Mouse (Mus musculus) limb, embryonic 14.5 days (tissue): ENCODE measurements around the gene Azin2. TPM values are rescaled to one million over a fixed set of nuclear protein-coding genes. Genes with fewer than 3 reads are reported as not detected.

Experiments used
- ATAC-seq: fragments of 200-750 bp; cut with Nextera tagmentation; 2 replicates; pipeline ENCODE4 v1.8.0; 2017; ENCODE audit warnings: low read depth, moderate number of reproducible peaks, moderate TSS enrichment; ENCODE audit not compliant: low FRiP score
- DNase-seq: peaks from one replicate; pipeline ENCODE4 v3.0.0-alpha.2; 2015; ENCODE audit warnings: low spot score
- H3K27ac ChIP-seq: fragments of 300-500 bp; sonication (generic); replicated peaks from 2 replicates; pipeline ENCODE4 v1.5.1; 2014; ENCODE audit warnings: low read depth, mild to moderate bottlenecking, low read length, moderate library complexity, mixed read lengths
- H3K27me3 ChIP-seq: fragments of 300-500 bp; sonication (generic); 2 replicates; pipeline ENCODE4 v1.6.1; 2014; ENCODE audit warnings: low read length, mixed read lengths; ENCODE audit not compliant: control insufficient read depth, insufficient read depth
- H3K36me3 ChIP-seq: fragments of 300-500 bp; sonication (generic); 2 replicates; pipeline ENCODE4 v1.6.1; 2014; ENCODE audit warnings: mild to moderate bottlenecking, low read length, moderate library complexity, mixed read lengths; ENCODE audit not compliant: control insufficient read depth, insufficient read depth
- H3K4me1 ChIP-seq: fragments of 300-500 bp; sonication (generic); 2 replicates; pipeline ENCODE4 v1.6.1; 2014; ENCODE audit warnings: antibody characterized with exemption, low read length, mixed read lengths; ENCODE audit not compliant: control insufficient read depth, insufficient read depth
- H3K4me2 ChIP-seq: fragments of 300-500 bp; sonication (generic); replicated peaks from 2 replicates; pipeline ENCODE4 v1.6.1; 2014; ENCODE audit warnings: low read depth, mild to moderate bottlenecking, low read length, moderate library complexity; ENCODE audit not compliant: severe bottlenecking
- H3K4me3 ChIP-seq: fragments of 300-500 bp; sonication (generic); replicated peaks from 2 replicates; pipeline ENCODE4 v1.5.1; 2014; ENCODE audit warnings: low read length
- H3K9ac ChIP-seq: fragments of 300-500 bp; sonication (generic); 2 replicates; pipeline ENCODE4 v1.6.1; 2014; ENCODE audit warnings: mild to moderate bottlenecking, low read depth, low read length, moderate library complexity; ENCODE audit not compliant: severe bottlenecking
- H3K9me3 ChIP-seq: fragments of 300-500 bp; sonication (generic); 2 replicates; pipeline ENCODE4 v1.6.1; 2016; ENCODE audit warnings: low read length; ENCODE audit not compliant: control insufficient read depth
- POLR2A ChIP-seq: fragments of 200-500 bp; IDR thresholded peaks from 2 replicates; pipeline ENCODE4 v1.8.0; 2012; ENCODE audit warnings: inconsistent platforms, mild to moderate bottlenecking, moderate library complexity, borderline replicate concordance; ENCODE audit not compliant: insufficient read depth, insufficient read length; ENCODE audit errors: extremely low read depth
- WGBS: fragments of 180-500 bp; shearing (Covaris S2); extraction: QIAGEN DNeasy Blood & Tissue Kit; methylation state at CpG from one replicate; pipeline ENCODE4 v1.1.7; 2014; 5-methylcytosine and 5-hydroxymethylcytosine counted together
- polyA plus RNA-seq, 2 experiments: library from polyadenylated mRNA; depleted of rRNA in 1 of 2; stranded (reverse) in 1 of 2; unstranded in 1 of 2; fragments of >200 nt; fragmentation: Nextera tagmentation in 1 of 2; extraction: Ambion mirVana in 1 of 2; gene quantifications; 2 replicates each; pipeline versions ENCODE4 v1.2.1 to v1.2.3; 2012 to 2014

Azin2 gene
- polyA plus RNA-seq, 2 experiments, result 26.5 to 30.7 TPM

DNA sequence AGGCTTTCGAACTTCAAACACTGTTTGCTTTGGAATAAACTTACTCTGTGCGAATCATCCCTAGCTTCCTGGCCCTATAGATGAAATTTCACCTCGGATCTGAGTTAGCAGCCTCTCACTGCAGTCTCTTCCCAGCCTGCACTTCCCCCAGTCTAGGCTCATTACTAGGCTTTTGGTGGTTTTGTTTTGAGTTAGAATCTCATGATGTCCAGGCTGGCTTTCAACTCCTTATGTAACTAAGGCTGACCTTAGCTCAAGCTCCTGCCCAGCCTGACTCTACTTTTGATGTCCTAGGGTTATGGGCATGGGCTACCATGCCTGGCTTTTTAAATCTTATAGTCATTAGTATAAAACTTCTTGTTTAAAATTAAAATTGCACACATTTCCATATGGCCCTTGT is 22.4 kb upstream of the Azin2 start:
- TF ChIP-seq POLR2A, result no peak
- Histone ChIP-seq H3K27ac (no peak overlapping the region), H3K9ac (no peak overlapping the region), H3K9me3 (no peaks in the 10 kb centered on the region), H3K36me3 (no peaks in the 10 kb centered on the region), H3K4me3 (no peak overlapping the region), H3K27me3 (no peaks in the 10 kb centered on the region), H3K4me1 (no peaks in the 10 kb centered on the region), H3K4me2 (no peak overlapping the region)
- 77% methylated on average over 3 of the region's 3 CpGs for WGBS
- DNase-seq (no peak), ATAC-seq (no peak)

DNA sequence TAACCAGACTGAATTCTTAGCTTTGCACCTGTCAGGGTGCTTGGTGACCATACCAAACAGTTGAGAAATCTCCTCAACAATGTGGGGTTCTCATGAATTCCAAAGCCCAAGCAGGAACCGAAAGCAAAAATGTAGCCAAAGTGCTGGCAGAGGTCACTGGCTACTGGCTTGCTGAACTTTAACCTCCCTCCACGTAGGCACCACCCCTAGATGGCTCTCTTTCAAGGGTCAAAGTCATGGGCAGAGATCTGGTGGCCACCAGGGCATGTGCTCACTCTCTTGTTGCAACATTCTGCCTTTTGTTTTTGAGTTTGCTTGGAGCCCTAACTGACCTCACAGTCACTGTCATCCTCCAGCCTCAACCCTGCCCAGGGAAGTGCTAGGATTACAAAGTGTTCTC is 21.4 kb upstream of the Azin2 start:
- H3K4me1 ChIP-seq, result no peaks in the 10 kb centered on the region
- no peaks in the 10 kb centered on the region for H3K9me3 ChIP-seq
- no peaks in the 10 kb centered on the region for H3K36me3 ChIP-seq
- DNase-seq (no peak), ATAC-seq (no peak)
- no peaks in the 10 kb centered on the region for H3K27me3 ChIP-seq
- H3K27ac ChIP-seq, result no peak overlapping the region
- H3K4me2 ChIP-seq, result no peak overlapping the region
- whole genome bisulfite sequencing, result 48% methylated on average over 2 of the region's 2 CpGs
- H3K9ac ChIP-seq, result no peak overlapping the region
- no peak for TF ChIP-seq POLR2A
- H3K4me3 ChIP-seq, result no peak overlapping the region

DNA sequence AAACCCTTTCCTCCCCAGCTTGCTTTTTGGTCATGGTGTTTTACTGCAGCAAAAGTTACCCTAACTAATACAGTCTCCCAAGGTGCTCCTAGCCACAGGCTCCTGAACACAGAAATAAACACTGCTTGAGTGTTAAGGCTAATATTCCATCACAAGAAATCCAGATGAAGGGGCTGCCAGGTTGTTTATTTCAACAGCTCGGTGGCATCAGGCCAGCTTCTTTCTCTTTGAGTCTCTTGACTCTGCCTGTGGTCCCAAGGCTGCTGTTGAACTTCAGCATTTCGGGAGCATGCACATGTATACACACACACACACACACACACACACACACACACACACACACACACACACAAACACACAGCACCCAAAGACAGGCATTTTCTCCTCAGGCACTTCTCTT is 20.9 kb upstream of the Azin2 start:
- DNase-seq, result no peak
- no peaks in the 10 kb centered on the region for H3K36me3 ChIP-seq
- no peak for ATAC-seq
- no peak overlapping the region for H3K27ac ChIP-seq
- no peaks in the 10 kb centered on the region for H3K9me3 ChIP-seq
- H3K9ac ChIP-seq, result no peak overlapping the region
- no peaks in the 10 kb centered on the region for H3K27me3 ChIP-seq
- no peaks in the 10 kb centered on the region for H3K4me1 ChIP-seq
- no peak overlapping the region for H3K4me3 ChIP-seq
- H3K4me2 ChIP-seq, result no peak overlapping the region
- WGBS, result 60% methylated on average over 2 of the region's 2 CpGs
- TF ChIP-seq POLR2A, result no peak

DNA sequence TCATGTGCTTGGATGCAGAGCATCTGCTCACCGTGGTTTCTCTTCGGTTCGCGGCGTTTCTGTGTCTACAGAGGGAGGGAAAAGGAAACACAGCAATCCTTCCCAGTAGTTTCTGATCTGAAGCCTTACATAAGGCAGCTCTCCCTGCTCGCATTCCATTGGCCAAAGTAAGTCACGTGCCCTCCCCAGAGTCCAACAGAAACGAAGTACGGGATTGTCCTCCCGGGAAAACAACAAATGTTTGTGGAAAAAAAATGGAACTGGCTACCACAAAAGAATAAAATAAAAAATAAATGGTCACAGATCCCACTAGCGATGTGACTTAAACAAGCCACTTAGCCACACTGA is 19.6 kb upstream of the Azin2 start:
- Histone ChIP-seq H3K36me3 (no peaks in the 10 kb centered on the region), H3K4me3 (no peak overlapping the region), H3K4me2 (no peak overlapping the region), H3K27me3 (no peaks in the 10 kb centered on the region), H3K9me3 (no peaks in the 10 kb centered on the region), H3K27ac (no peak overlapping the region), H3K9ac (no peak overlapping the region), H3K4me1 (no peaks in the 10 kb centered on the region)
- TF ChIP-seq POLR2A, result no peak
- ATAC-seq (no peak), DNase-seq (no peak)
- WGBS, result 71% methylated on average over 11 of the region's 11 CpGs

DNA sequence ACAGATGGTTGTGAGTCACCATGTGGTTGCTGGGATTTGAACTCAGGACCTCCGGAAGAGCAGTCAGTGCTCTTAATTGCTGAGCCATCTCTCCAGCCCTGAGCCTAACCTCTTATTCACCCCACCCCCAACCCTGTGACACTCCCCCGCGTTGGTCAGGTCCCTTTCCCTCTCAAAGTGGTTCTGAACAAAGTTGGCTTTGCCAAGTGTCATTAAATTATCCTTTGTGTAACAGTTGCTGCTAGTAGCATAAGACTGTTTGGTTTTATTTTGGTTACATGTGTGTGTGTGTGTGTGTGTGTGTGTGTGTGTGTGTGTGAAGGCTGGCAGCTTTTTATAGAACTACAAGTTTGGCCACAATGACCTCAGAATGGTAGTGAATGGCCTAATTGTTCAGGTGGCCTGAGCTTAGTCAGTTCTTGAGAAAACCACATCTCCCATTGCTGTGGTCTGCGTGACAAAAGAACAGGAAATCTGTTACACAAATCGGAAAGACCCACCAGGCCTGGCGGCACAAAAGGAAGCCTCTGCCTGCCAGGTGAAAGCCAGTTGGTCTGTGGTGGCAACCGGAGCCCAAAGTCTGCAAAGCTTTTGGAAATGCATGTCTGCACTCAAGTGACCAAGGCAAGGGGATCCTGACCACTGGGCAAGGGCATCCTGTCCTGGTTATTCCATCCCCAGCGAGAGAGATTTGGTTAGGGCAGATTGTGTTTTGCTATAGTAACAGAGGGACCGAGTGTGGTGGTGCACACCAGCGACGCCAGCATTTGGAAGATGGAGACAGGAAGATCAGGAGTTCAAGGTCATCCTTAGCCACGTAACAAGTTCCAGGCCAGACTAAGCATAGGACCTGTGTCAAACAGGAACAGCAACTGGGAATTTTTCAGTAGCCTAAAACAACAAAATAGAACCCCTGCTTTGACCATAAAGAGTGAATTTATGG is 18.9 kb upstream of the Azin2 start:
- H3K9me3 ChIP-seq, result no peaks in the 10 kb centered on the region
- no peaks in the 10 kb centered on the region for H3K36me3 ChIP-seq
- H3K9ac ChIP-seq, result no peak overlapping the region
- no peak for TF ChIP-seq POLR2A
- no peak overlapping the region for H3K4me3 ChIP-seq
- DNase-seq, result no peak
- no peaks in the 10 kb centered on the region for H3K27me3 ChIP-seq
- H3K4me2 ChIP-seq, result no peak overlapping the region
- no peaks in the 10 kb centered on the region for H3K4me1 ChIP-seq
- no peak for ATAC-seq
- H3K27ac ChIP-seq, result no peak overlapping the region
- WGBS, result 74% methylated on average over 12 of the region's 12 CpGs
